Mouse (Mus musculus) forebrain, embryonic 16.5 days (tissue): ENCODE data around the gene Ugt1a6b. TPM values are rescaled to one million over a fixed set of nuclear protein-coding genes. Genes with fewer than 3 reads are reported as not detected.

Experiments
- ATAC-seq: fragments of 200-750 bp; cut with Nextera tagmentation; 2 replicates; pipeline ENCODE4 v1.8.0; 2017; ENCODE audit warnings: mild to moderate bottlenecking, moderate library complexity
- H3K27ac ChIP-seq: fragments of 300-500 bp; sonication (generic); 2 replicates; pipeline ENCODE4 v1.5.1; 2014; ENCODE audit warnings: low read length, control low read depth
- H3K27me3 ChIP-seq: fragments of 300-500 bp; sonication (generic); replicated peaks from 2 replicates; pipeline ENCODE4 v1.6.1; 2014; ENCODE audit warnings: low read length; ENCODE audit not compliant: control insufficient read depth, insufficient read depth
- H3K36me3 ChIP-seq: fragments of 300-500 bp; sonication (generic); 2 replicates; pipeline ENCODE4 v1.6.1; 2014; ENCODE audit not compliant: control insufficient read depth, insufficient read depth
- H3K4me1 ChIP-seq: fragments of 300-500 bp; sonication (generic); replicated peaks from 2 replicates; pipeline ENCODE4 v1.6.1; 2014; ENCODE audit warnings: low read length; ENCODE audit not compliant: control insufficient read depth, insufficient read depth
- H3K4me2 ChIP-seq: fragments of 300-500 bp; sonication (generic); 2 replicates; pipeline ENCODE4 v1.6.1; 2014; ENCODE audit warnings: mild to moderate bottlenecking, low read length, control low read depth
- H3K4me3 ChIP-seq: fragments of 300-500 bp; sonication (generic); replicated peaks from 2 replicates; pipeline ENCODE4 v1.5.1; 2014; ENCODE audit warnings: mild to moderate bottlenecking, low read length, control low read depth
- H3K9ac ChIP-seq: fragments of 300-500 bp; sonication (generic); replicated peaks from 2 replicates; pipeline ENCODE4 v1.6.1; 2014; ENCODE audit warnings: low read depth, low read length, control low read depth
- H3K9me3 ChIP-seq: fragments of 300-500 bp; sonication (generic); 2 replicates; pipeline ENCODE4 v1.6.1; 2016; ENCODE audit warnings: low read length; ENCODE audit not compliant: control insufficient read depth
- WGBS: fragments of 180-500 bp; shearing (Covaris S2); extraction: QIAGEN DNeasy Blood & Tissue Kit; methylation state at CpG from one replicate; pipeline ENCODE4 v1.1.7; 2014; 5-methylcytosine and 5-hydroxymethylcytosine counted together
- polyA plus RNA-seq: library from polyadenylated mRNA; unstranded; fragments of >200 nt; fragmentation: Nextera tagmentation; extraction: Ambion mirVana; gene quantifications from 2 replicates; pipeline ENCODE4 v1.2.1, GENCODE M21; 2015

Ugt1a6b gene
- polyA plus RNA-seq, 1 experiment from 2014 or later, result 1.0 TPM

- no peak within 1 kb of the TSS; the same call in 1 of the 2 replicates for H3K27ac ChIP-seq
- peak within 1 kb of the TSS; percentile 69 for H3K4me2 ChIP-seq
- WGBS, result 8% methylated on average over 62 of the region's 62 CpGs
- 0 out of 2 replicates have a peak, but pooled peaks cover 2% of the 10 kb centered on the region for H3K9me3 ChIP-seq
- H3K4me3 ChIP-seq, result peak within 1 kb of the TSS; percentile 56
- H3K36me3 ChIP-seq, result no peaks in the 10 kb centered on the region
- H3K9ac ChIP-seq, result peak within 1 kb of the TSS; percentile 67
- H3K4me1 ChIP-seq, result no peaks in the 10 kb centered on the region
- ATAC-seq, result peak; percentile 100
- no peaks in the 10 kb centered on the region for H3K27me3 ChIP-seq
Measured at GRCm38 (mm10) chr1:88205294-88205922, 102.4 kb downstream of the Ugt1a6b start, which contains the start of gene Dnajb3. Gene Dnajb3 (minus strand): TSS chr1:88205782.

- Histone ChIP-seq H3K36me3 (no peaks in the 10 kb centered on the region), H3K4me1 (no peaks in the 10 kb centered on the region), H3K9me3 (peaks cover 9% of the 10 kb centered on the region), H3K27ac (no peak overlapping the region), H3K9ac (no peak overlapping the region), H3K4me3 (no peak overlapping the region), H3K4me2 (no peak overlapping the region), H3K27me3 (no peaks in the 10 kb centered on the region)
- no peak for ATAC-seq
- 75% methylated on average over 2 of the region's 2 CpGs for WGBS
Measured at GRCm38 (mm10) chr1:88206843-88207479, 103.9 kb downstream of the Ugt1a6b start.

DNA sequence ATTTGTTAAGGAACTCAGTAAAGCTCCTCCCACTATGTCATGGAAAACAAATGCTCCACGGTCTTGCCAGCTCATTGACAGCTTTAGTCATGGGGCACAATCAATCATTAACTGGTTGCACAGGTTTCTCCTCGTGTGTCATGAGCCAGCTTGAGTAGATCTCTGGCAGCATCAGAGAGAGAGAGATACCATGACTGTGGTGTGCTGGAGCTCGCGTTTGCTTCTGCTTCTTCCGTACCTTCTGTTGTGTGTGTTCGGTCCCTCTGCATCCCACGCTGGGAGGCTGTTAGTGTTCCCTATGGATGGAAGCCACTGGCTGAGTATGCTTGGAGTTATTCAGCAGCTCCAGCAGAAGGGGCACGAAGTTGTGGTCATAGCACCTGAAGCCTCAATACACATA lies 108.8 kb downstream of the Ugt1a6b start, which contains the start of gene Ugt1a1:
Gene Ugt1a1 (plus strand): TSS at position 148 of the 400 bp plus-strand sequence.
- ATAC-seq, result peak; percentile 38; the same call in 1 of the 2 replicates
- Histone ChIP-seq H3K9me3 (peaks cover 51% of the 10 kb centered on the region), H3K4me2 (no peak within 1 kb of the TSS), H3K9ac (no peak within 1 kb of the TSS), H3K4me1 (no peaks in the 10 kb centered on the region), H3K27ac (no peak within 1 kb of the TSS), H3K27me3 (no peaks in the 10 kb centered on the region), H3K4me3 (no peak within 1 kb of the TSS), H3K36me3 (no peaks in the 10 kb centered on the region)
- 68% methylated on average over 8 of the region's 8 CpGs for WGBS

- WGBS, result 64% methylated on average over 8 of the region's 8 CpGs
- H3K9ac ChIP-seq, result no peak overlapping the region
- H3K9me3 ChIP-seq, result peaks cover 58% of the 10 kb centered on the region
- no peak overlapping the region for H3K4me2 ChIP-seq
- no peaks in the 10 kb centered on the region for H3K27me3 ChIP-seq
- no peaks in the 10 kb centered on the region for H3K36me3 ChIP-seq
- H3K27ac ChIP-seq, result no peak overlapping the region
- peak; percentile 40; the same call in 1 of the 2 replicates for ATAC-seq
- H3K4me1 ChIP-seq, result no peaks in the 10 kb centered on the region
- H3K4me3 ChIP-seq, result no peak overlapping the region
Measured at GRCm38 (mm10) chr1:88212341-88213045, 109.4 kb downstream of the Ugt1a6b start.

GRCm38 (mm10) chr1:88213061-88213460 lies 110.0 kb downstream of the Ugt1a6b start:
- 79% methylated on average over 1 of the region's 1 CpGs for WGBS
- no peaks in the 10 kb centered on the region for H3K4me1 ChIP-seq
- H3K4me3 ChIP-seq, result no peak overlapping the region
- no peak overlapping the region for H3K4me2 ChIP-seq
- H3K27ac ChIP-seq, result no peak overlapping the region
- H3K27me3 ChIP-seq, result no peaks in the 10 kb centered on the region
- H3K36me3 ChIP-seq, result no peaks in the 10 kb centered on the region
- no peak for ATAC-seq
- no peak overlapping the region for H3K9ac ChIP-seq
- H3K9me3 ChIP-seq, result peaks cover 60% of the 10 kb centered on the region

DNA sequence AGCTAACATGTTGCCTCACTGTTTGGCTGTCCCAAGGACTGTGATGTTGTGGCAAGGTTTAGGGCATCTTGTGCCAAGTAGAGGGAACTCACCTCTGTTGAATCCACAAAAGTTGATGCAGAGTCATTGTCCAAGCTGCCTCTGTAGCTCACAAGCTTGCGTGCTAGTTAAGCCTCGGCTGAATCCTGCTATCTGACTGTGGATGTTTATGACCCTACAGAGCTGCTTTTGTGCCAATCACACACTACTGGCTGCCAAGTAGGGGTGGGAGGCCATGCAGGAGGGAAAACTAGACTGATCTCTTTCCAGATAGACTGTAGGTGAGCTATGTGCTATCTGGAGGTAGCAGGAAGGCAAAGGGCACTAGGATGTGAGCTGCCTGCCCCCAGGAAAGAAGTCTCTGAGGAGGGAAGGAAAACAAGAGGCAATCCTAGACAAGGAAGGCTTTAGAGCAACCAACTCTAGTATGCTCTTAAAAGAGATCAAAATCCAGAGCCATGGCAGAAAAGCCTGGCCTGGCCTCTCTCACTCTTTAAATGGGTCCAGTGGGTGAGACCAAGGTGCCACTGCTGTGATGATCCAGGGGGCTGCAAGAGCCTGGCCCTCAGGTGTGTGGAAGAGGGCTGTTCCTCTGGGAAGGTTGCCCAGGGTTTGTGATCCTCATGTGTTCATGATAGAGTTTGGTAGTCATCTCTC lies 110.9 kb downstream of the Ugt1a6b start:
- Histone ChIP-seq H3K4me2 (no peak overlapping the region), H3K4me1 (no peaks in the 10 kb centered on the region), H3K9ac (no peak overlapping the region), H3K36me3 (no peaks in the 10 kb centered on the region), H3K9me3 (peaks cover 60% of the 10 kb centered on the region), H3K27ac (no peak overlapping the region), H3K27me3 (no peaks in the 10 kb centered on the region), H3K4me3 (no peak overlapping the region)
- 0 out of 2 replicates have a peak, but pooled peaks have one; percentile 25 for ATAC-seq
- WGBS, result 82% methylated on average over 2 of the region's 2 CpGs

- Histone ChIP-seq H3K4me1 (no peaks in the 10 kb centered on the region), H3K4me3 (no peak overlapping the region), H3K9me3 (peaks cover 60% of the 10 kb centered on the region), H3K4me2 (no peak overlapping the region), H3K9ac (no peak overlapping the region), H3K36me3 (no peaks in the 10 kb centered on the region), H3K27ac (no peak overlapping the region), H3K27me3 (no peaks in the 10 kb centered on the region)
- 82% methylated on average over 2 of the region's 2 CpGs for WGBS
- ATAC-seq, result no peak
Measured at GRCm38 (mm10) chr1:88214462-88214952, 111.5 kb downstream of the Ugt1a6b start.

DNA sequence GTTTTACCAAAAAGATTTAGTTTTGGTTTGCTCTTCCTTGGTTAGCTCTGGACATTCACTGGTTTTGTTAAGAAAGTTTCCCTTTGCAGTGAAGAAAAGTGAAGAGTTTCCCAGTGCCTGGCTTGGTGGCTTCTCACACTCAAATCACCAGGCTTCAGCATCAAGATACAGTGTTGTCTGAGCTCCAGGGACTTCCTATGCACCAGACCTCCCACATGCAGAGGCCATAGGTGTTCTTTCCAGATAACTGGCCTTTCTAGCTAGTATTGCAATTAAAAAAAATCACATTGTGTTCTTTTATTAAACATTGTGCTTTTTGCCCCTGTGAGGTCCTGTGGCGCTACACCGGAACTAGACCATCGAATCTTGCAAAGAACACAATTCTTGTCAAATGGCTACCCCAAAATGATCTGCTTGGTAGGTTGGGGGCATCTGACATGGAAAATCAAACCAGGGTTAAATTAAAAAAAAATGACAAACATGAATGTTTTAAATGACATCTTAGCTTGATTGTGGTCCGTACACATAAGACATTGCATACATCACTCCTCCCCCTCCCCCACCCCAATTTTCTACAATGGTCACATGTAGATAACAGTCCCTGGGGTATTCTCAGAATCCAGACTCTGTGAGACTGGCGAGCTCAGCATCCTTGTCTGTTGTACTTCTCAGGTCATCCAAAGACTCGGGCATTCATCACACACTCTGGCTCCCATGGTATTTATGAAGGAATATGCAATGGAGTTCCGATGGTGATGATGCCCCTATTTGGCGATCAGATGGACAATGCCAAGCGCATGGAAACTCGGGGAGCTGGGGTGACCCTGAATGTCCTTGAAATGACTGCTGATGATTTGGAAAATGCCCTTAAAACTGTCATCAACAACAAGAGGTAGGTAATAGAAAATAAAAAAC lies 112.7 kb downstream of the Ugt1a6b start:
- peaks cover 60% of the 10 kb centered on the region for H3K9me3 ChIP-seq
- no peak overlapping the region for H3K4me3 ChIP-seq
- 72% methylated on average over 10 of the region's 10 CpGs for WGBS
- no peaks in the 10 kb centered on the region for H3K27me3 ChIP-seq
- no peak overlapping the region for H3K9ac ChIP-seq
- no peaks in the 10 kb centered on the region for H3K36me3 ChIP-seq
- no peak overlapping the region for H3K27ac ChIP-seq
- no peak for ATAC-seq
- H3K4me1 ChIP-seq, result no peaks in the 10 kb centered on the region
- no peak overlapping the region for H3K4me2 ChIP-seq
